Mouse (Mus musculus): Measurements from ENCODE around the gene Arntl.

Arntl gene

GRCm38 (mm10) chr7:113285405-113285804 is 78.1 kb downstream of the Arntl start:
- DNase-seq (ENCODE audit: inconsistent age in 2 of 2, low spot score in 1 of 2) = no peak

- DNase-seq (ENCODE audit: inconsistent age in 2 of 2, low spot score in 1 of 2) = no peak
Measured at GRCm38 (mm10) chr7:113289211-113289610, 81.9 kb downstream of the Arntl start.

- DNase-seq (ENCODE audit: inconsistent age in 2 of 2, low spot score in 1 of 2) = no peak
Measured at GRCm38 (mm10) chr7:113291741-113292140, 84.5 kb downstream of the Arntl start.

- DNase-seq (ENCODE audit: inconsistent age in 2 of 2, low spot score in 1 of 2) = no peak
Measured at GRCm38 (mm10) chr7:113292193-113292592, 84.9 kb downstream of the Arntl start.

GRCm38 (mm10) chr7:113294598-113294997 is 87.3 kb downstream of the Arntl start:
- no peak for DNase-seq (ENCODE audit: inconsistent age in 2 of 2, low spot score in 1 of 2)

GRCm38 (mm10) chr7:113295077-113295890 is 88.0 kb downstream of the Arntl start:
- DNase-seq (ENCODE audit: inconsistent age in 2 of 2, low spot score in 1 of 2) = no peak

GRCm38 (mm10) chr7:113297813-113298212 is 90.5 kb downstream of the Arntl start:
- no peak for DNase-seq (ENCODE audit: inconsistent age in 2 of 2, low spot score in 1 of 2)

- DNase-seq (ENCODE audit: inconsistent age in 2 of 2, low spot score in 1 of 2) = peak in 1 of 2 experiments; percentile 35
Measured at GRCm38 (mm10) chr7:113310136-113310535, 102.9 kb downstream of the Arntl start.

- DNase-seq (ENCODE audit: inconsistent age in 2 of 2, low spot score in 1 of 2) = peak; percentile 35 to 84
Measured at GRCm38 (mm10) chr7:113311784-113312183, 104.5 kb downstream of the Arntl start.

GRCm38 (mm10) chr7:113320128-113320527 is 112.9 kb downstream of the Arntl start:
- no peak for DNase-seq (ENCODE audit: inconsistent age in 2 of 2, low spot score in 1 of 2)

- peak in 1 of 2 experiments; percentile 10 for DNase-seq (ENCODE audit: inconsistent age in 2 of 2, low spot score in 1 of 2)
Measured at GRCm38 (mm10) chr7:113334036-113334435, 126.8 kb downstream of the Arntl start.

GRCm38 (mm10) chr7:113335250-113335649 is 128.0 kb downstream of the Arntl start:
- DNase-seq (ENCODE audit: inconsistent age in 2 of 2, low spot score in 1 of 2) = peak in 1 of 2 experiments; percentile 15

GRCm38 (mm10) chr7:113347271-113347670 is 140.0 kb downstream of the Arntl start:
- DNase-seq (ENCODE audit: inconsistent age in 2 of 2, low spot score in 1 of 2) = peak in 1 of 2 experiments; percentile 28

- DNase-seq (ENCODE audit: inconsistent age in 2 of 2, low spot score in 1 of 2) = no peak
Measured at GRCm38 (mm10) chr7:113347694-113348093, 140.4 kb downstream of the Arntl start.

GRCm38 (mm10) chr7:113349089-113349488 is 141.8 kb downstream of the Arntl start:
- no peak for DNase-seq (ENCODE audit: inconsistent age in 2 of 2, low spot score in 1 of 2)
